Mouse (Mus musculus) ES-E14 (cell line): Measurements from ENCODE around the gene Tsg101.

Source experiments
- CHD2 ChIP-seq: IDR thresholded peaks from 2 replicates; pipeline ENCODE4 v1.6.1; 2014; ENCODE audit warnings: mild to moderate bottlenecking, low read depth, low read length, inconsistent platforms
- HCFC1 ChIP-seq: IDR thresholded peaks from 2 replicates; pipeline ENCODE4 v1.6.1; 2012; ENCODE audit warnings: low read length, inconsistent platforms, borderline replicate concordance; ENCODE audit not compliant: insufficient read depth
- MAFK ChIP-seq: IDR thresholded peaks from 2 replicates; pipeline ENCODE4 v1.6.1; 2014; ENCODE audit warnings: mild to moderate bottlenecking, low read depth, low read length, inconsistent platforms; ENCODE audit not compliant: insufficient read depth
- ZNF384 ChIP-seq: IDR thresholded peaks from 2 replicates; pipeline ENCODE4 v1.6.1; 2012; ENCODE audit warnings: low read depth, low read length, inconsistent platforms

GRCm38 (mm10) chr7:46935847-46936246 is 16.1 kb upstream of the Tsg101 start:
- TF ChIP-seq HCFC1 (no peak), ZNF384 (no peak), MAFK (no peak), CHD2 (no peak)
